Mouse (Mus musculus): ENCODE data around the gene Zfp36l2.

DNA sequence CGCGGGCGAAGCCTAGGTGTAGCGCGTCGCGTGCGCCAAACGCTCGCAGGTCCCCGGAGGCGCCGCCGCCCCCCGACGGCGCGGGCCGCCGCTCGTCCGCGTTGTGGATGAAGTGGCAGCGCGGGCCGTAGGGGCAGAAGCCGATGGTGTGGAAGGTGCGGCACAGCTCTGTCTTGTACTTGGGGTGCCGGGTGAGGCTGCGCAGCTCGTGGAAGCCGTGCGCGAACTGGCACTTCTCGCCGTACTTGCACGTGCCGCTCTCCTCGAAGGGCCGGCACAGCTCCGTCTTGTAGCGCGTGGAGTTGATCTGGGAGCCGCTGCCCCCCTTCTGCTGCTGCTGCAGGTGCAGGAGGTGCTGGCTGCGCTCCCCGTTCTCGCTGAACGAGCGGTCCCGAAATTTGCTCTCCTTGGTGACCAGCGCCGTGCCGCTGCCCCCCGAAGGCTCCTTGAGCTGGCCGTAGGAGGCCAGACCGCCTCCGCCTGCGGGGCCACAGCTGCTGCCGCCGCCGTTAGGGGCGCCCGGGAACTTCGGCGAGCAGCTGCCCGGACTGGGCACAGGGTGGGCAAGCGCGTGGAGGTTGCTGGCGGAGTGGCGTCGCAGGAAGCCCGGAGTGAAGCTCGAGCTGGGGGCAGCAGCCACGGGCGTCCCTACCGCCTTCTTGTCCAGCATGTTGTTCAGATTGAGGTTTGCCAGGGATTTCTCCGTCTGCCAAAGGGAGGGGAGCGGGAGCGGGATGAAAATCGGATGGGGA is 1.1 kb downstream of the Zfp36l2 start:
- TF ChIP-seq CTCF (IDR thresholded peaks at IDR 0.05; ENCODE audit: extremely low read depth, insufficient read depth, low read length), result no peak
- TF ChIP-seq POLR2A (IDR thresholded peaks at IDR 0.05; ENCODE audit: extremely low read depth, insufficient read depth, low read length), result no peak

Data from cortical plate, adult 2 months (tissue).